ENCODE assay signal across 33 mouse cellular contexts in genomic region chr13:21198313-21198712, GRCm38 (mm10). TPM values are rescaled to one million over a fixed set of nuclear protein-coding genes. Genes with fewer than 3 reads are reported as not detected.
DNase-seq lines count a peak whose midpoint lies in the region; ATAC-seq and TF ChIP-seq lines count a peak whose summit lies in the region.
"Had no signal": no experiment of that assay in that cellular context is flagged by ENCODE, and none has a peak within 500 bp of the region (broad histone marks: within the 10 kb centered on the region; RNA-seq: fewer than 3 reads in every experiment).

No protein-coding gene starts in this region.

- in situ Hi-C loops in ES-E14 (cut with MboI; ENCODE audit: low sequenced_read_pairs in 2 of 2, unreplicated experiment in 2 of 2): no loop called here

- peak; percentile 7 for DNase-seq in heart, adult 11 months
- DNase-seq in heart, postnatal 4 days: no peak
- no peak for DNase-seq in liver, embryonic 13.5 days
- no peak for DNase-seq in liver, postnatal 0 days
- DNase-seq in ES-E14 (ENCODE audit: low read depth, low spot score): no peak
- DNase-seq in layer of hippocampus, adult 18-20 months (ENCODE audit: low spot score in 2 of 2): no peak
- DNase-seq: adrenal gland, adult 8-10 months; cerebellum, adult 2 months; cerebellum, postnatal 25 days; gastrocnemius, postnatal 10 days; heart, postnatal 36 days; kidney, adult 11 months; kidney, postnatal 14 days; lung, adult 18-20 months; lung, postnatal 10 days; right cerebral cortex, postnatal 4 days had no signal

- WGBS in liver, embryonic 13.5 days (ENCODE audit: insufficient replicate concordance): 66% methylated on average over 2 of the region's 2 CpGs
- 80% methylated on average over 2 of the region's 2 CpGs for WGBS in liver, postnatal 0 days (ENCODE audit: insufficient replicate concordance)
- 83% methylated on average over 2 of the region's 2 CpGs for WGBS in liver, embryonic 15.5 days (ENCODE audit: insufficient replicate concordance)

- no peak for TF ChIP-seq EP300 in liver, postnatal 0 days (IDR thresholded peaks at IDR 0.05; ENCODE audit: low read depth)

- H3K27me3 ChIP-seq in liver, embryonic 13.5 days: no peaks in the 10 kb centered on the region
- H3K27me3 ChIP-seq in liver, postnatal 0 days (ENCODE audit: insufficient read depth, low read length): no peaks in the 10 kb centered on the region
- no peaks in the 10 kb centered on the region for H3K27me3 ChIP-seq in liver, embryonic 15.5 days
- H3K27me3 ChIP-seq: hindbrain, embryonic 13.5 days; limb, embryonic 12.5 days; neural tube, embryonic 12.5 days had no signal

- TF ChIP-seq CTCF in liver, postnatal 0 days (IDR thresholded peaks at IDR 0.05; ENCODE audit: low read depth): no peak

- H3K27ac ChIP-seq in liver, embryonic 13.5 days: no peak overlapping the region
- H3K27ac ChIP-seq in liver, postnatal 0 days (ENCODE audit: low read depth): no peak overlapping the region
- H3K27ac ChIP-seq in ES-E14 (ENCODE audit: insufficient read depth, low read depth, low read length, poor library complexity, severe bottlenecking): no peak overlapping the region
- no peak overlapping the region for H3K27ac ChIP-seq in liver, embryonic 15.5 days (replicated peaks)
- H3K27ac ChIP-seq: heart, embryonic 10.5 days; hindbrain, embryonic 13.5 days; limb, embryonic 12.5 days; midbrain, embryonic 10.5 days; neural tube, embryonic 12.5 days had no signal

- peaks cover 9% of the 10 kb centered on the region for H3K4me1 ChIP-seq in liver, embryonic 13.5 days (replicated peaks)
- H3K4me1 ChIP-seq in liver, postnatal 0 days (ENCODE audit: insufficient read depth): no peaks in the 10 kb centered on the region
- no peaks in the 10 kb centered on the region for H3K4me1 ChIP-seq in ES-E14 (ENCODE audit: control insufficient read depth in 2 of 2, insufficient read depth in 2 of 2, low read length in 2 of 2, poor library complexity in 1 of 2)
- peaks cover 11% of the 10 kb centered on the region for H3K4me1 ChIP-seq in liver, embryonic 15.5 days (replicated peaks)
- H3K4me1 ChIP-seq: heart, embryonic 10.5 days; neural tube, embryonic 12.5 days had no signal

- peak overlapping the region; percentile 63; the same call in 1 of the 2 replicates for H3K4me2 ChIP-seq in liver, embryonic 13.5 days
- no peak overlapping the region for H3K4me2 ChIP-seq in liver, postnatal 0 days (ENCODE audit: low read depth, low read length)
- H3K4me2 ChIP-seq in liver, embryonic 15.5 days: peak overlapping the region; percentile 82; the same call in 1 of the 2 replicates

- no peak for ATAC-seq in liver, embryonic 13.5 days (ENCODE audit: low read depth)
- no peak for ATAC-seq in liver, postnatal 0 days
- no peak for ATAC-seq in liver, embryonic 15.5 days (ENCODE audit: insufficient read depth)
- ATAC-seq: midbrain, embryonic 16.5 days had no signal

- H3K36me3 ChIP-seq in liver, embryonic 13.5 days: peaks cover 21% of the 10 kb centered on the region
- H3K36me3 ChIP-seq in liver, postnatal 0 days (replicated peaks; ENCODE audit: insufficient read depth, low read length): peaks cover 10% of the 10 kb centered on the region
- H3K36me3 ChIP-seq in ES-E14 (ENCODE audit: control insufficient read depth, insufficient read depth, low read length, poor library complexity, severe bottlenecking): peaks cover 3% of the 10 kb centered on the region
- peaks cover 19% of the 10 kb centered on the region for H3K36me3 ChIP-seq in liver, embryonic 15.5 days (replicated peaks)

- 0 out of 2 replicates have a peak overlapping the region, but pooled peaks have one; percentile 76 for H3K9ac ChIP-seq in liver, embryonic 13.5 days
- no peak overlapping the region for H3K9ac ChIP-seq in liver, postnatal 0 days (replicated peaks)
- no peak overlapping the region for H3K9ac ChIP-seq in ES-E14 (ENCODE audit: insufficient read depth, low read depth, low read length, poor library complexity, severe bottlenecking)
- H3K9ac ChIP-seq in liver, embryonic 15.5 days: no peak overlapping the region
- H3K9ac ChIP-seq: hindbrain, embryonic 13.5 days; limb, embryonic 12.5 days; neural tube, embryonic 12.5 days had no signal

- no peaks in the 10 kb centered on the region for H3K9me3 ChIP-seq in liver, embryonic 13.5 days (replicated peaks)
- no peaks in the 10 kb centered on the region; the same call in 1 of the 2 replicates for H3K9me3 ChIP-seq in liver, postnatal 0 days (ENCODE audit: low read length)
- no peaks in the 10 kb centered on the region for H3K9me3 ChIP-seq in ES-E14 (ENCODE audit: control insufficient read depth, insufficient read depth, low read depth, low read length)
- no peaks in the 10 kb centered on the region for H3K9me3 ChIP-seq in liver, embryonic 15.5 days (replicated peaks)
- H3K9me3 ChIP-seq: heart, embryonic 10.5 days; hindbrain, embryonic 13.5 days; limb, embryonic 12.5 days had no signal

- 0 out of 2 replicates have a peak overlapping the region, but pooled peaks have one; percentile 65 for H3K4me3 ChIP-seq in liver, embryonic 13.5 days (replicated peaks)
- H3K4me3 ChIP-seq in liver, postnatal 0 days (ENCODE audit: low read depth, low read length): no peak overlapping the region
- no peak overlapping the region for H3K4me3 ChIP-seq in ES-E14 (ENCODE audit: insufficient read depth in 1 of 2, low read depth in 1 of 2, low read length in 2 of 2, poor library complexity in 1 of 2, severe bottlenecking in 1 of 2)
- no peak overlapping the region for H3K4me3 ChIP-seq in liver, embryonic 15.5 days (replicated peaks)
- H3K4me3 ChIP-seq: neural tube, embryonic 12.5 days had no signal

TF ChIP-seq in ES-E14, 5 proteins besides CTCF, POLR2A, EP300 and RAD21:
- peak; percentile 82; the same call in 1 of the 2 replicates for TF ChIP-seq ZNF384 (IDR thresholded peaks at IDR 0.05; ENCODE audit: low read depth, low read length)
- TF ChIP-seq CHD2 (IDR thresholded peaks at IDR 0.05; ENCODE audit: low read depth, low read length): no peak

RNA-seq across cellular contexts. Expression of gene Trim27, which starts 19.1 kb away (rescaled TPM):
- 10 to 100 TPM; 43.2 to 43.9 TPM for total RNA-seq in heart, postnatal 4 days (2021)
- 81.4 and 82.3 TPM in 2 replicates for polyA plus RNA-seq in liver, embryonic 13.5 days (2015; fragmentation: Nextera tagmentation; extraction: Ambion mirVana)
- 36.5 and 36.7 TPM in 2 replicates for polyA plus RNA-seq in liver, postnatal 0 days (2015; fragmentation: Nextera tagmentation; extraction: Ambion mirVana)
- total RNA-seq in ES-E14 (2012; rRNA removed): 115 and 128 TPM in 2 replicates
- polyA plus RNA-seq in liver, embryonic 15.5 days (2015; fragmentation: Nextera tagmentation; extraction: Ambion mirVana): 59.3 and 65.7 TPM in 2 replicates
- 10 to 100 TPM; 42.0 to 45.1 TPM for total RNA-seq in layer of hippocampus, adult 18-20 months (2021)

RNA-seq across cellular contexts. Expression of gene Olfr1368, which starts 52.6 kb away (rescaled TPM):
- not detected for total RNA-seq in heart, postnatal 4 days (2021)
- not detected in 2 replicates for polyA plus RNA-seq in liver, embryonic 13.5 days (2015; fragmentation: Nextera tagmentation; extraction: Ambion mirVana)
- not detected in 2 replicates for polyA plus RNA-seq in liver, postnatal 0 days (2015; fragmentation: Nextera tagmentation; extraction: Ambion mirVana)
- not detected in 2 replicates for total RNA-seq in ES-E14 (2012; rRNA removed)
- polyA plus RNA-seq in liver, embryonic 15.5 days (2015; fragmentation: Nextera tagmentation; extraction: Ambion mirVana): not detected in 2 replicates
- total RNA-seq in layer of hippocampus, adult 18-20 months (2021): not detected
- total RNA-seq: adrenal gland, adult 8-10 months; adrenal gland, postnatal 4 days; gastrocnemius, postnatal 10 days; heart, postnatal 36 days; layer of hippocampus, postnatal 10 days; left cerebral cortex, adult 18-20 months; left cerebral cortex, postnatal 14 days had no signal
- polyA plus RNA-seq: cerebellum, adult 2 months; embryonic facial prominence, embryonic 11.5 days; gonadal fat pad, adult 2 months; heart, embryonic 10.5 days; heart, embryonic 16.5 days; hindbrain, embryonic 13.5 days; kidney, embryonic 14.5 days; limb, embryonic 12.5 days; midbrain, embryonic 10.5 days; midbrain, embryonic 16.5 days; neural tube, embryonic 12.5 days; spleen, adult 2 months; thymus, postnatal 0 days had no signal
